Mouse (Mus musculus) hematopoietic stem cell, adult 5-6 weeks (primary cell): ENCODE measurements around the gene Rars. TPM values are rescaled to one million over a fixed set of nuclear protein-coding genes. Genes with fewer than 3 reads are reported as not detected.
"Not testable (repeated sequence)": the region's sequence is repeated elsewhere in the genome, so short reads cannot be mapped to it uniquely, and the experiment has no call there.

ENCODE experiments used
- ATAC-seq, 2 experiments: fragments of 125-278 bp in 1 of 2; replicated peaks in 1 of 2; 2 replicates each; pipeline ENCODE4 v1.8.0; 2016 to 2017; ENCODE audit warnings: inconsistent platforms in 2 of 2, mild to moderate bottlenecking in 2 of 2, moderate number of reproducible peaks in 2 of 2, low read depth in 1 of 2, moderate TSS enrichment in 1 of 2; ENCODE audit not compliant: low FRiP score in 2 of 2, poor library complexity in 2 of 2, severe bottlenecking in 2 of 2, insufficient read depth in 1 of 2, low TSS enrichment in 1 of 2
- total RNA-seq: library from RNA; stranded (forward); fragments of 172-1452, 232-1000 nt; gene quantifications from 2 replicates; pipeline ENCODE4 v1.2.3, GENCODE M21; 2017

Rars gene
- 97.1 and 102 TPM in 2 replicates for total RNA-seq

DNA sequence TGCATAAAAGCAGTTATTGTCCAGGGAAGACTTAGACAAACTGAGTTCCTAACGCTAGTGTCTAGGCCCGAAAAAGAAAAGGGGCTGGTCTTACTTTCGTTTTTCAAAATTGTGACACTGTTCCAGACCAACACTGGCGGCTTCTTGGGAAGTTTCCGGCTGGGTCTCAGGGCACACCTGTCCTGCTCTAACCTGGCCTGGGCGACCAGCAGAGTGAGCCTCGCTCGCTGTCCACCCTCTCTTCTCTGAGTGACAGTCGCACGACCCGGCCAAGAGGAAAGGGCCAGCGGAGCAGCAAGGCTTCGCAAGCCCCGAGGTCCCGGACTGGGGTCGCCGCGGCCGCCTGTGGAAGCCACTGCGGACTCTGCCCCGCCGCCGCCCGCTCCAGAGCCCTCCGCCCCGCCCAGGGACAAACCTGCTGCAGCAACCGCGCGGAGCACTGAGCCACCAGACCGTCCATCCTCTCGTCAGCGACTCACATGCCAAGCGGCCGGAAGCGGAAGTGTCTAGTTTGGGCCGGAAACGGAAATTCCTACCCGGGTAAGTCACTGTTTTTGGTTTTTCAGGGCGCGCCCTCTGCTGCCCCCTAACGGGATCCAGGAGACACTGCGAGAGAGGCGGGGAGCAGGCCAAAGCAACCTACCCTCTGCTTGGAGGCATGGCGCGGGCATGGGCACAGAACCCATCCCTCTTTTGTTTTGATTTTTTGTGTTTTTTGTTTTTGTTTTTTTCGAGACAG lies at the start of gene Rars:
TSS of gene Rars (minus strand) at position 485 of the 739 bp plus-strand sequence.
- ATAC-seq = peak; percentile 87 to 91

GRCm38 (mm10) chr11:35882777-35883176 lies 48.5 kb upstream of the Rars start:
- no peak for ATAC-seq

GRCm38 (mm10) chr11:35878559-35878897 lies 44.2 kb upstream of the Rars start:
- ATAC-seq = no peak

DNA sequence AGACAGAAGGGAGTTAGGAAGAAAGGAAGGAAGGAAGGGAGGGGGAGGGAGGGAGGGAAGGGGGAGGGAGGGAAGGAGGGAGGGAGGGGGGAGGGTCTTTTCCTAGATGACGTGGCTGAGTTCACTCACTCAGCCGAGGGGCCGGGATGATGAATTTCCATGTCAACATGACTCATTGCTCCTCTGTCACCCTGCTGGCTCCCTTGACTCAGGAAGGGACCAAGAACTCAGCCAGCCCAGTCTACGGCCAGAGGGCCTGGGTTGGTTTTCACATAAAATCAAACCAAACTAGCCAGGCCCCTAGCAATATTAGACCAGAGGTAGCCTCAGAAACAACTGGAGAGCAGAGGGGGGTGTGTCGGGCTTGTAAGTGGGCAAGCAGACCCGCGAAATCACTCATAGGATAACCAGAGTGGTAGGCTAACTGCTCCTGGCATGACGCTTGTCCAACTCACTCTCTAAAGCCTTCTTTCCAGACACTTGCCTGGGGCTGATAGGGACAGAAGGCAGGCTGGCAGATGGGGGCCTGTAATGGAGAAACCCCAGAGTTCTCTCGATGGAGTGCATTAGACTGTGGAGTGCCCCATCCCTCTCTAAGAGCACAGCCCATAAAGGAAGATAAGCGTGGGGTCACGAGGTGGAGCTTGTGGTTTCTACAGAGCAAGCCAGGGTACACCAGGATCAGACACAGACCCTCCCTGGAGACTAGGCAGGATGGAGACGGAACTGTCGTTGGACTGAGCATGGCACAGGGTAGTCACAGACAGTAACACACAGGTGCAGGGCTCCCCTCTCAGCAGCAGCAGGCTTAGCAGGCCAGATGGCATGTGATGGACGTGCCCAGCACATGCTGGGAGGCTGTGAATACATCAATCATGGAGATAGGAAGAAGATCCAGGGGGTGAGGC lies 43.6 kb upstream of the Rars start:
- ATAC-seq = no peak

GRCm38 (mm10) chr11:35873624-35874244 lies 39.4 kb upstream of the Rars start:
- no peak for ATAC-seq

DNA sequence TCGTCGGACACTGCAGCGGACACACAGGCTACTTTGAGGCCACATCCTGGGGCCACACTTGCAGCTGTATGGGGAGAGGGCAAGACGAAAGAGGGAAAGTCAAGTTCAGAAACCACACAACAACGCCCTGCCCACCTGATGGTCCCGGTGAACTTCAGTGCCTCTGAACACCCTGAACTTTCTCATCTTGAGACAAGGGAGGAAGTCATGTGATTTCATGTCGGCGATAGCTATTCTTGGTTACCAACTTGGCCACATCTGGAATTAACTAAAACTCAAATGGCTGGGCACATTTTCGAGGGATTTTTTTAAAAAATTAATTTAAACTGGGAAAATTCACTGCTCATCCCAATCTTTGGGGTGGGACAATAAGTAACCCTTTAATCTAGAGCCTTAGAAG lies 36.7 kb upstream of the Rars start:
- ATAC-seq = no peak

DNA sequence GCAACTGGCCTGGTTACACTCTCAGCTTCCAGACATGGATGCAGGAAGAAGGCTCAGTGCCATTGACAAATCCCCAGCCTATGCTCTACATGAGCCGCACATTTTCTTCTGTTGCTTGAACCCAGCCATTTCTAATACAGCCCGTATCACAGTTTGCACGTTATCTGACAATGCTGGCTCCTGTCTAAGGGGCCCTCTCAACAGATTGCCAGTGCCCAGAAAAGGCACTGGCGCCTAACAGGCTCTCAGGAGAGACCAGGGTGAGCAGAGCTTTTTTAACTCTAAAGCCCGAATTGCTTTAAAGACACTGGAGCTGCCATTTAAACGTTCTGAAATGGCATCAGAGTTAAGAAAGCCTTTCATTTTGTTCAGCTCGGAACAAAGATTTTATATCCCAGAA lies 31.8 kb upstream of the Rars start:
- ATAC-seq = no peak

DNA sequence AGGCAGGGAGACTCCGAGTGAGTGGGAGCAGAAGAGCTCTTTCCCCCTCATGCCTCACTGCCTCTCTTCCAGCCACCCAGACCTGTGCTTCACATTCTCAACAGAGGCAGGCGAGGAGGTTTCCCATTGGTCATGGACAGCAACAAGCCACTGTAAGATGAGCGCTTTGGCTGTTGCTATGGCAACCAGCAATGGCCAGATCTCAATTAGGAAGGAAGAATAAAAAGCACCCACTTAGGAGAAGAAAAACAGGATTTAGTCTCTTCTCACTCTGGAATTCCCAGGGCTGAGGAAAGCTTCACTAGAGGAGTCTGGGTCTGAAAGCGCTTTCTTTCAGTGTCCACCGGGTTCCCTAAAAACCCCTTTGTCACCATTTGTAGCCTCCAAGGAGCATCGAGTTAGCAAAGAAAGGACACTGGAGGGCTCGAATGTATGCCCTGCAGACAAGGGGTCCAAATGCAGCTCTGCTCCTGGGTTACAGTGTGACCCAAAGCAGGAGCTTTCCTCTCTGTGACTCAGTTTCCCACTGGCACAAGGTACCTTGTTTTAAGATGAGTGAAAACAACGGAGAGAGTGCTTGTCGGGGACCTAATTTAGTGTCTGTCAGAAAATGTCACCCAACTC lies 30.8 kb upstream of the Rars start:
- ATAC-seq = no peak

- ATAC-seq = no peak
Measured at GRCm38 (mm10) chr11:35863653-35864052, 29.3 kb upstream of the Rars start.

DNA sequence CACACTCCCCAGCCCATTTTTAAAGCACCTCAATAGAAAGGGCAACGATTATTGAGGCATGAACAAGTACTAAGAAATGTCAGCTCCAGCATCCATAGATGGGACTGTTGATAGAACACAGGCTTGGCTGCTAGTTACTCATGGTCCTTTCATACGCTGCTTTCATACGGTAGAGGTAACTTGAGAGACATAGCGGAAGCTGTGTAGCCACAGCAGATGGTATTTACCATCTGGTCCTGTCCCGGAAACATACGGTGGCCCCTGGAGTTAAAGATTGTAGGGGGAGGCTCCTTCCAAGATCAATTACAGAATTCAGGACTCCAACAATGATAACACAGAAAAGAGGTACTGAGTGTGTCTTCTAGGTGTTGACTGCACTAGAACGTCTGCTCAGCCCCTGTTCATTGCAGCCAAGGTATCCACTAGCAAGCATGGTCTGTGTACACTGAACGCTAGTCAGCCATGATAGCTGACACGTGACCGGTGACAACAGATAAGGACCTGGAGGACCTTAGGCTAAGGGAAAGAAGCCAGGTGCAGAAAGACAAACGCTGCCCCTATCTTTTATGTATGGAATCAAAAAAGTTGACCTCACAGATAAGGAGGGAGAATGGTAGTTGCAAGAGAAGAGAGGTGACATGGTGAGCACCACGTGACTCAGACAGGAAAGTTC lies 23.2 kb upstream of the Rars start:
- ATAC-seq = no peak

- no peak for ATAC-seq
Measured at GRCm38 (mm10) chr11:35856359-35857040, 22.2 kb upstream of the Rars start.

GRCm38 (mm10) chr11:35855567-35855966 lies 21.3 kb upstream of the Rars start:
- ATAC-seq = no peak

DNA sequence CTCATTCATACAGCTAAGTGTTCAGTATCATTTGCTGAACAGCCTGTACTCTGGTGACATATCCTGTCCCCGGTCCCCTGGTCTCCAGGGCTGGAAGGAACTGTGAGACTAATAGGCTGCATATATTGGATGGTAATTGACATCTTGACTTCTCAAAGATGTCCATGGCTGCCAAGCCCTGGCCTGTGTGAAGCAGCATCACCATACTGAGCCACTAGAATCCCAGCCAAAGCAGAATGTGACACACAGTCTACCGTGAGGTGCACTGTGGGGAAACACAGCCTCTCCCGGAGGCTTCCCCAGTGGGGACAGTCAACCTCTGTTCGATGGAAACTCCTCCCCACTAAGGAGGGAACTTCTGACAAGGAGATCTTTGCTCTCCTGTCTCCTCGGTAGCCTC lies 20.6 kb upstream of the Rars start:
- ATAC-seq = no peak

DNA sequence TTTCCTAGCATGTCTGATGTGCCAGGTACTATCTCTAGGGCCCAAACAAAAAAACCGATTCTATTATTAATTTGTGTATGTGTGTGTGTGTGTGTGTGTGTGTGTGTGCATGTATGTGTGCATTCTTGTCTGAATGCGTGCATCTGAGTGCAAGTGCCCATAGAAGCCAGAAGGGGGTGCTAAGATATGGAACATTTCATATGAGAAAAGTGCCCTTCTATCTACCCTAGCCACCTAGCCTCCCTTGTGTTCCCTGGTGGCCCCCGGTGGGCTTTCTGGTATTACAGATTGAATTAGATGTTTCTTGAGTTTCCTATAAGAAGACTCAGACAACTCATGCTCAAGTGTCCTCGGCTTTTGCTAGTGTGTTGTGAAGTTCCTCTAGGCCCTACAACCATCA lies 19.3 kb upstream of the Rars start:
- no peak for ATAC-seq

DNA sequence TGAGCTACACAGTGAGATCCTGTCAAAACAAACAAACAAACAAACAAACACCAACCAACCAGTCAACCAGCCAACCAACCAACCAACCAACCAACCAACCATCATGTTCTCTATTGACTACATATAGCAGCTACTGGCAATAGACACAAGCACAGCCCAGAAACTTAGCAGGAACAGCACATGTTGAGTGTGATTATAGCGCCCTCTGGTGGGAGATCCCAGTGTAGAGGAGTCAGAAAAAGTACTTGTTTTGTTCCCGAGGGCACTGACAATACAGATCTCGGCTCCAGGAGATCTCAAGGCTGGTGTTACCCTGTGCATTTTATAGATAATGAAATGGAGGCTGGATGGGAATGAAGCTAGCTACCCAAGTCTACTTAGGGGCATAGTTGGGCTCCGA lies 18.4 kb upstream of the Rars start:
- ATAC-seq = peak in 1 of 2 experiments; percentile 30; a peak in 2 of 4 replicates

DNA sequence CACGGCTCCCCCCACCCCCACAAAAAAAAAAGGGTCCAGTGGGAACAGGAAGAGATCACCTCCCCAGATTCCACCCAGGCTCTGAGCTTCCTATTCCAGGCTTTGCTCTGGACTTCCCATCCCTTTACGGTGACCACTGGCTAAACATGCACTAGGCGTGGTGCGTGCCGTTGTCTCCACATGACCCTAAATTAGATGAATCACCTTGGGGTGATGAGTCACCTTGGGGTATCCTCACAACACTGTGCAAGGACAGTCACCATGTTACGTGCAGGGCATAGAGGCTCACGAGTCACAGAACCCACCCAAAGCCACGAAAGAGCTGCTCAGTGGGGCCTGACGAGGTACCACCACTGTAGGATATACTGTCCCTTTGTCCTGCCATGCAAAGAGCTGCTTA lies 10.0 kb upstream of the Rars start:
- ATAC-seq = no peak

DNA sequence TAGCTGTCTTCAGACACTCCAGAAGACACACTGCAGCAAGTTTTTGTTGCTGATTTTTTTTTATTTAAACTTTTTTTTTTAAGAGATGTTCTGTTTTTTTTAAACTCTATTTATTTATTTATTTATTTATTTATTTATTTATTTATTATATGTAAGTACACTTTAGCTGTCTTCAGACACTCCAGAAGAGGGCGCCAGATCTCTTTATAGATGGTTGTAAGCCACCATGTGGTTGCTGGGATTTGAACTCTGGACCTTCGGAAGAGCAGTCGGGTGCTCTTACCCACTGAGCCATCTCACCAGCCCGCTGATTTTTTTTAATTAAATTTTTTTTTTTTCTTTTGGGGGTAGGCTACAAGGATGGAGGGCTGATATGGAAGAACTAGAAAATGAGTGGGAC lies 8.3 kb upstream of the Rars start:
- not testable (repeated sequence) for ATAC-seq
